In genomic region chr2:28329130-28329529, GRCm38 (mm10) we compare ENCODE assay signal across 21 mouse cellular contexts.
DNase-seq lines count a peak whose midpoint lies in the region; ATAC-seq and TF ChIP-seq lines count a peak whose summit lies in the region.
"Had no signal": no experiment of that assay in that cellular context is flagged by ENCODE, and none has a peak within 500 bp of the region (broad histone marks: within the 10 kb centered on the region; RNA-seq: fewer than 3 reads in every experiment).

No protein-coding gene starts in this region.

- TF ChIP-seq CTCF in hindbrain, postnatal 0 days (IDR thresholded peaks at IDR 0.05; ENCODE audit: low read depth): no peak

- peaks cover 16% of the 10 kb centered on the region for H3K4me1 ChIP-seq in forebrain, embryonic 14.5 days (ENCODE audit: control insufficient read depth, insufficient read depth, low read length)
- peaks cover 14% of the 10 kb centered on the region for H3K4me1 ChIP-seq in forebrain, embryonic 16.5 days (replicated peaks; ENCODE audit: control insufficient read depth, insufficient read depth, low read length)
- peaks cover 24% of the 10 kb centered on the region for H3K4me1 ChIP-seq in midbrain, embryonic 13.5 days (replicated peaks)
- H3K4me1 ChIP-seq in midbrain, embryonic 11.5 days (ENCODE audit: control insufficient read depth, insufficient read depth, low read length): no peaks in the 10 kb centered on the region
- H3K4me1 ChIP-seq in hindbrain, postnatal 0 days (ENCODE audit: insufficient read depth, low read length): peaks cover 23% of the 10 kb centered on the region
- peaks cover 9% of the 10 kb centered on the region for H3K4me1 ChIP-seq in neural tube, embryonic 15.5 days
- H3K4me1 ChIP-seq: heart, embryonic 13.5 days had no signal

- H3K4me3 ChIP-seq in forebrain, embryonic 14.5 days (ENCODE audit: low read depth, low read length): no peak overlapping the region
- no peak overlapping the region for H3K4me3 ChIP-seq in forebrain, embryonic 16.5 days (replicated peaks; ENCODE audit: low read length)
- H3K4me3 ChIP-seq in midbrain, embryonic 13.5 days (replicated peaks): no peak overlapping the region
- no peak overlapping the region for H3K4me3 ChIP-seq in midbrain, embryonic 11.5 days (ENCODE audit: low read depth, low read length)
- no peak overlapping the region for H3K4me3 ChIP-seq in hindbrain, postnatal 0 days (ENCODE audit: low read length)
- no peak overlapping the region for H3K4me3 ChIP-seq in neural tube, embryonic 15.5 days (replicated peaks)
- H3K4me3 ChIP-seq: embryonic facial prominence, embryonic 12.5 days; gastrocnemius, adult 2 months; heart, embryonic 13.5 days had no signal

- WGBS in forebrain, embryonic 14.5 days: 83% methylated on average over 5 of the region's 5 CpGs
- WGBS in forebrain, embryonic 16.5 days: 80% methylated on average over 5 of the region's 5 CpGs
- 78% methylated on average over 5 of the region's 5 CpGs for WGBS in midbrain, embryonic 13.5 days
- 88% methylated on average over 5 of the region's 5 CpGs for WGBS in midbrain, embryonic 11.5 days
- WGBS in hindbrain, postnatal 0 days: 74% methylated on average over 5 of the region's 5 CpGs
- 73% methylated on average over 5 of the region's 5 CpGs for WGBS in neural tube, embryonic 15.5 days

- no peaks in the 10 kb centered on the region for H3K9me3 ChIP-seq in forebrain, embryonic 14.5 days (replicated peaks; ENCODE audit: control insufficient read depth, low read length)
- H3K9me3 ChIP-seq in forebrain, embryonic 16.5 days (ENCODE audit: control insufficient read depth, low read length): no peaks in the 10 kb centered on the region
- H3K9me3 ChIP-seq in midbrain, embryonic 13.5 days: no peaks in the 10 kb centered on the region
- H3K9me3 ChIP-seq in midbrain, embryonic 11.5 days (ENCODE audit: control insufficient read depth, low read length): no peaks in the 10 kb centered on the region
- H3K9me3 ChIP-seq in hindbrain, postnatal 0 days (ENCODE audit: low read length): no peaks in the 10 kb centered on the region
- no peaks in the 10 kb centered on the region for H3K9me3 ChIP-seq in neural tube, embryonic 15.5 days (replicated peaks)
- H3K9me3 ChIP-seq: embryonic facial prominence, embryonic 12.5 days; G1E; heart, embryonic 13.5 days had no signal

- H3K27ac ChIP-seq in forebrain, embryonic 14.5 days (ENCODE audit: low read depth, low read length): no peak overlapping the region
- no peak overlapping the region for H3K27ac ChIP-seq in forebrain, embryonic 16.5 days (ENCODE audit: low read length)
- H3K27ac ChIP-seq in midbrain, embryonic 13.5 days: 0 out of 2 replicates have a peak overlapping the region, but pooled peaks have one; percentile 44
- no peak overlapping the region for H3K27ac ChIP-seq in midbrain, embryonic 11.5 days (ENCODE audit: low read depth, low read length)
- 0 out of 2 replicates have a peak overlapping the region, but pooled peaks have one; percentile 15 for H3K27ac ChIP-seq in hindbrain, postnatal 0 days
- H3K27ac ChIP-seq in neural tube, embryonic 15.5 days (replicated peaks): no peak overlapping the region
- H3K27ac ChIP-seq: embryonic facial prominence, embryonic 12.5 days; gastrocnemius, adult 2 months; heart, embryonic 13.5 days had no signal

- H3K27me3 ChIP-seq in forebrain, embryonic 14.5 days (replicated peaks; ENCODE audit: control insufficient read depth, insufficient read depth, low read length): no peaks in the 10 kb centered on the region
- no peaks in the 10 kb centered on the region for H3K27me3 ChIP-seq in forebrain, embryonic 16.5 days (replicated peaks; ENCODE audit: control insufficient read depth, insufficient read depth, low read length)
- no peaks in the 10 kb centered on the region for H3K27me3 ChIP-seq in midbrain, embryonic 13.5 days
- H3K27me3 ChIP-seq in midbrain, embryonic 11.5 days (ENCODE audit: control insufficient read depth, insufficient read depth, low read length): no peaks in the 10 kb centered on the region
- H3K27me3 ChIP-seq in hindbrain, postnatal 0 days (ENCODE audit: insufficient read depth, low read length): no peaks in the 10 kb centered on the region
- no peaks in the 10 kb centered on the region for H3K27me3 ChIP-seq in neural tube, embryonic 15.5 days (replicated peaks)
- H3K27me3 ChIP-seq: embryonic facial prominence, embryonic 12.5 days had no signal

- DNase-seq in forebrain, embryonic 14.5 days (ENCODE audit: low spot score): peak; percentile 15
- no peak for DNase-seq in midbrain, embryonic 11.5 days (ENCODE audit: low spot score, missing footprints)
- no peak for DNase-seq in hindbrain, postnatal 0 days (ENCODE audit: low spot score)
- DNase-seq in adrenal gland, postnatal 4 days (ENCODE audit: low spot score in 2 of 2): no peak
- DNase-seq: adrenal gland, adult 8-10 months; adrenal gland, postnatal 36 days; B cell, adult 2 months; cerebellum, adult 11-12 months; cerebellum, adult 9-10 months; cerebellum, postnatal 25 days; gastrocnemius, adult 2 months; gastrocnemius, postnatal 25 days; heart, postnatal 36 days had no signal

- H3K36me3 ChIP-seq in forebrain, embryonic 14.5 days (ENCODE audit: control insufficient read depth, insufficient read depth, low read length): no peaks in the 10 kb centered on the region
- no peaks in the 10 kb centered on the region for H3K36me3 ChIP-seq in forebrain, embryonic 16.5 days (ENCODE audit: control insufficient read depth, insufficient read depth)
- H3K36me3 ChIP-seq in midbrain, embryonic 13.5 days: no peaks in the 10 kb centered on the region
- H3K36me3 ChIP-seq in midbrain, embryonic 11.5 days (ENCODE audit: control insufficient read depth, insufficient read depth, low read length): no peaks in the 10 kb centered on the region
- H3K36me3 ChIP-seq in hindbrain, postnatal 0 days (ENCODE audit: insufficient read depth, low read length): no peaks in the 10 kb centered on the region
- H3K36me3 ChIP-seq in neural tube, embryonic 15.5 days: no peaks in the 10 kb centered on the region
- H3K36me3 ChIP-seq: embryonic facial prominence, embryonic 12.5 days; G1E; heart, embryonic 13.5 days had no signal

- H3K4me2 ChIP-seq in forebrain, embryonic 14.5 days (ENCODE audit: low read length): no peak overlapping the region
- H3K4me2 ChIP-seq in forebrain, embryonic 16.5 days (ENCODE audit: low read length): no peak overlapping the region
- no peak overlapping the region for H3K4me2 ChIP-seq in midbrain, embryonic 13.5 days (replicated peaks)
- H3K4me2 ChIP-seq in midbrain, embryonic 11.5 days: no peak overlapping the region
- no peak overlapping the region for H3K4me2 ChIP-seq in hindbrain, postnatal 0 days (ENCODE audit: low read depth, low read length)
- no peak overlapping the region for H3K4me2 ChIP-seq in neural tube, embryonic 15.5 days
- H3K4me2 ChIP-seq: embryonic facial prominence, embryonic 12.5 days; heart, embryonic 13.5 days had no signal

- no peak overlapping the region for H3K9ac ChIP-seq in forebrain, embryonic 14.5 days (ENCODE audit: low read length)
- H3K9ac ChIP-seq in forebrain, embryonic 16.5 days (replicated peaks; ENCODE audit: low read depth, low read length): no peak overlapping the region
- H3K9ac ChIP-seq in midbrain, embryonic 13.5 days (replicated peaks): no peak overlapping the region
- no peak overlapping the region for H3K9ac ChIP-seq in midbrain, embryonic 11.5 days (ENCODE audit: low read length)
- H3K9ac ChIP-seq in hindbrain, postnatal 0 days (replicated peaks; ENCODE audit: low read length): no peak overlapping the region
- no peak overlapping the region for H3K9ac ChIP-seq in neural tube, embryonic 15.5 days (replicated peaks)
- H3K9ac ChIP-seq: embryonic facial prominence, embryonic 12.5 days; heart, embryonic 13.5 days had no signal

- ATAC-seq in forebrain, embryonic 14.5 days: no peak
- ATAC-seq in forebrain, embryonic 16.5 days: no peak
- peak; percentile 51 for ATAC-seq in midbrain, embryonic 13.5 days
- ATAC-seq in midbrain, embryonic 11.5 days (ENCODE audit: low FRiP score): no peak
- no peak for ATAC-seq in hindbrain, postnatal 0 days
- ATAC-seq in neural tube, embryonic 15.5 days (ENCODE audit: low FRiP score): no peak
- ATAC-seq: CD4-positive, CD25-positive, alpha-beta regulatory T cell, adult 4 months; intestine, embryonic 16.5 days had no signal

Comparison
In these comparisons a context has a peak if more than half of its experiments do, and no peak if none do; other contexts are left out.
1. H3K27ac ChIP-seq: peak in midbrain, embryonic 13.5 days (single experiment) and hindbrain, postnatal 0 days (single experiment); none in forebrain, embryonic 14.5 days (single experiment), forebrain, embryonic 16.5 days (single experiment), midbrain, embryonic 11.5 days (single experiment) and neural tube, embryonic 15.5 days (single experiment).